Mouse (Mus musculus) heart, embryonic 12.5 days (tissue): ENCODE data around the gene Capn10. TPM values are rescaled to one million over a fixed set of nuclear protein-coding genes. Genes with fewer than 3 reads are reported as not detected.

Experiments used
- ATAC-seq: fragments of 200-750 bp; cut with Nextera tagmentation; 2 replicates; pipeline ENCODE4 v1.8.0; 2017; ENCODE audit warnings: moderate TSS enrichment, moderate library complexity; ENCODE audit not compliant: insufficient number of reproducible peaks, low FRiP score
- H3K27ac ChIP-seq: fragments of 300-500 bp; sonication (generic); 2 replicates; pipeline ENCODE4 v1.5.1; 2016; ENCODE audit warnings: mild to moderate bottlenecking, moderate library complexity; ENCODE audit not compliant: poor library complexity, severe bottlenecking
- H3K27me3 ChIP-seq: fragments of 300-500 bp; sonication (generic); replicated peaks from 2 replicates; pipeline ENCODE4 v1.6.1; 2016; ENCODE audit warnings: mild to moderate bottlenecking, moderate library complexity
- H3K36me3 ChIP-seq: fragments of 300-500 bp; sonication (generic); 2 replicates; pipeline ENCODE4 v1.6.1; 2016; ENCODE audit warnings: mild to moderate bottlenecking, moderate library complexity
- H3K4me1 ChIP-seq: fragments of 300-500 bp; sonication (generic); replicated peaks from 2 replicates; pipeline ENCODE4 v1.6.1; 2016; ENCODE audit warnings: mild to moderate bottlenecking
- H3K4me2 ChIP-seq: fragments of 300-500 bp; sonication (generic); 2 replicates; pipeline ENCODE4 v1.6.1; 2016; ENCODE audit warnings: mild to moderate bottlenecking, moderate library complexity
- H3K4me3 ChIP-seq: fragments of 300-500 bp; sonication (generic); 2 replicates; pipeline ENCODE4 v1.5.1; 2016; ENCODE audit warnings: mild to moderate bottlenecking
- H3K9ac ChIP-seq: fragments of 300-500 bp; sonication (generic); 2 replicates; pipeline ENCODE4 v1.6.1; 2016; ENCODE audit warnings: mild to moderate bottlenecking, moderate library complexity
- H3K9me3 ChIP-seq: fragments of 300-500 bp; sonication (generic); replicated peaks from 2 replicates; pipeline ENCODE4 v1.6.1; 2016; ENCODE audit warnings: mild to moderate bottlenecking, moderate library complexity
- WGBS: fragments of 180-500 bp; shearing (Covaris S2); methylation state at CpG from one replicate; pipeline ENCODE4 v1.1.7; 2016; 5-methylcytosine and 5-hydroxymethylcytosine counted together
- polyA plus RNA-seq: library from polyadenylated mRNA; unstranded; fragments of >200 nt; fragmentation: Nextera tagmentation; extraction: Ambion mirVana; gene quantifications from 2 replicates; pipeline ENCODE4 v1.2.1, GENCODE M21; 2016

Gene Capn10
- polyA plus RNA-seq, result 18.2 and 19.1 TPM in 2 replicates

GRCm38 (mm10) chr1:92934182-92934827, at the start of gene Capn10:
Gene Capn10, plus strand, starts transcription at chr1:92934376.
- peak within 1 kb of the TSS; percentile 82 for H3K4me3 ChIP-seq
- H3K9ac ChIP-seq, result peak within 1 kb of the TSS; percentile 84
- peak; percentile 100 for ATAC-seq
- peaks cover 8% of the 10 kb centered on the region; the same call in 1 of the 2 replicates for H3K27me3 ChIP-seq
- H3K27ac ChIP-seq, result peak within 1 kb of the TSS; percentile 92
- H3K4me1 ChIP-seq, result peaks cover 21% of the 10 kb centered on the region
- under 1% methylated on average over 45 of the region's 45 CpGs for WGBS
- H3K4me2 ChIP-seq, result peak within 1 kb of the TSS; percentile 92
- peaks cover 17% of the 10 kb centered on the region for H3K36me3 ChIP-seq
- H3K9me3 ChIP-seq, result peaks cover 12% of the 10 kb centered on the region; the same call in 1 of the 2 replicates

DNA sequence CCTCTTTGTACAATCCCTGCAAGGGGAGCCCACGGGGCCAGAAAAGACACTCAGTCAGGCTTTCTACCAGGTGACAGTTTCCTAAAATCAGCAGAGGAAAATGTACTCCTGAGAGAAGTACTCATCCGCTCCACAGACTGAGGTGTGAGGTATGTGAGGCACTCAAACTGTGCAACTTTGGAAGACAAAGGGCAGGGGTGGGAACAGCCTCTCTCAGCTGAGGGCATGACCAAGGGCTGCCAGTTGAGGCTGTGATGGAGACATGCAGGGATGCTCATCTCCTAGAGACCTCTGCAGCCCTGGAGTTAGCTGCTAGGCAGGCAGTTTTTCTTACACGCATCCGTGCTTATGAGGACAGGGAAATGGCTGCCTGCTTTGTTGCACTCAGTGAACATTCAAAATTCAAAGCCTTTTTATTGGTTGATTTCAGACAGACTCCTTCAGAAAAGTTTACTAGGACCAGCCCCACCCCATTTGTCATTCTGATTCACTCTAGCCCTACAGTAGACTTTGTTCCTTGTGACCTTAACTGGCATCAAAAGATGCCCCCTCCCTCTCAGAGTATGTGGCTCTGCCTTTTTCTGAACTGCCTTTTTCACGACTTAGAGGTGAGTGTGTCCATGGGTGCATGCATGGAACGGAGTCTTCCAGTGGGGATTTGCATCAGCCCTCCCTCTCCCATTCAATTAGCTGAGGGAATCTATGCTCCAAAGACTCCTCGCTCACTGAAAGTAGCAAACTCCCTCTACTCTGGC, 45.1 kb upstream of the Capn10 start:
- Histone ChIP-seq H3K4me2 (no peak overlapping the region), H3K9ac (no peak overlapping the region), H3K27me3 (peaks cover 15% of the 10 kb centered on the region), H3K9me3 (no peaks in the 10 kb centered on the region), H3K27ac (no peak overlapping the region), H3K36me3 (no peaks in the 10 kb centered on the region), H3K4me3 (no peak overlapping the region), H3K4me1 (no peaks in the 10 kb centered on the region)
- ATAC-seq, result no peak
- 69% methylated on average over 7 of the region's 7 CpGs for WGBS

- H3K4me3 ChIP-seq, result no peak overlapping the region
- no peak overlapping the region for H3K27ac ChIP-seq
- H3K36me3 ChIP-seq, result no peaks in the 10 kb centered on the region
- H3K4me2 ChIP-seq, result no peak overlapping the region
- no peaks in the 10 kb centered on the region for H3K9me3 ChIP-seq
- H3K27me3 ChIP-seq, result peaks cover 23% of the 10 kb centered on the region
- 55% methylated on average over 3 of the region's 3 CpGs for WGBS
- no peak overlapping the region for H3K9ac ChIP-seq
- no peaks in the 10 kb centered on the region for H3K4me1 ChIP-seq
- ATAC-seq, result no peak
Measured at GRCm38 (mm10) chr1:92892791-92893190, 41.4 kb upstream of the Capn10 start.

GRCm38 (mm10) chr1:92893896-92894295, 40.3 kb upstream of the Capn10 start:
- Histone ChIP-seq H3K9me3 (no peaks in the 10 kb centered on the region), H3K4me1 (no peaks in the 10 kb centered on the region), H3K27me3 (peaks cover 15% of the 10 kb centered on the region), H3K4me2 (no peak overlapping the region), H3K27ac (no peak overlapping the region), H3K36me3 (no peaks in the 10 kb centered on the region), H3K4me3 (no peak overlapping the region), H3K9ac (no peak overlapping the region)
- no peak for ATAC-seq
- WGBS, result 53% methylated on average over 3 of the region's 3 CpGs

DNA sequence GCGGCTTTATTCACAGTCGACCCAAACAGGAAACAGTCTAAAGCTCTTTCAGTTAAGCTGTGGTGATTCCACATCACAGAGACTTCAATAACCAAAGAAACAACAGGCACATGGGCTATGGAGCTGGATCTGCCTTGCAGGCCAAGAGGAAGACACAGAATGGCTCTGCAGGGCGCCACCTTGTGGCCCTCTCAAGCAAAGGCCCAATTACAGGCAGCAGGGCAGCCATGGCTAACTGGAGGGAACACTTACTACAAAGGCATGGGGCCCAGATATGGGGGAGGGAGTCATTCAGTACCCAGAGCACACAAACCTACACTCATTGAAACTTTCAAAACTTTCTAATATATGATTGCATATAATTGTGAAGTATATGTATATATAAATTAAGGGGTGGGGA, 39.1 kb upstream of the Capn10 start:
- peaks cover 24% of the 10 kb centered on the region for H3K27me3 ChIP-seq
- H3K36me3 ChIP-seq, result no peaks in the 10 kb centered on the region
- ATAC-seq, result no peak
- H3K9ac ChIP-seq, result no peak overlapping the region
- WGBS, result 7% methylated on average over 3 of the region's 3 CpGs
- H3K9me3 ChIP-seq, result no peaks in the 10 kb centered on the region
- no peak overlapping the region for H3K27ac ChIP-seq
- no peak overlapping the region for H3K4me2 ChIP-seq
- H3K4me1 ChIP-seq, result no peaks in the 10 kb centered on the region
- no peak overlapping the region for H3K4me3 ChIP-seq

- Histone ChIP-seq H3K4me1 (peaks cover 13% of the 10 kb centered on the region), H3K9me3 (no peaks in the 10 kb centered on the region), H3K27ac (no peak within 1 kb of the TSS), H3K4me3 (peak within 1 kb of the TSS; percentile 27), H3K9ac (0 out of 2 replicates have a peak within 1 kb of the TSS, but pooled peaks have one; percentile 33), H3K36me3 (no peaks in the 10 kb centered on the region), H3K4me2 (peak within 1 kb of the TSS; percentile 58), H3K27me3 (peaks cover 36% of the 10 kb centered on the region)
- no peak for ATAC-seq
- 1% methylated on average over 15 of the region's 15 CpGs for whole genome bisulfite sequencing
Measured at GRCm38 (mm10) chr1:92902786-92903185, 31.4 kb upstream of the Capn10 start, which contains the start of gene Ankmy1. Gene Ankmy1, minus strand, starts transcription at chr1:92902906.

DNA sequence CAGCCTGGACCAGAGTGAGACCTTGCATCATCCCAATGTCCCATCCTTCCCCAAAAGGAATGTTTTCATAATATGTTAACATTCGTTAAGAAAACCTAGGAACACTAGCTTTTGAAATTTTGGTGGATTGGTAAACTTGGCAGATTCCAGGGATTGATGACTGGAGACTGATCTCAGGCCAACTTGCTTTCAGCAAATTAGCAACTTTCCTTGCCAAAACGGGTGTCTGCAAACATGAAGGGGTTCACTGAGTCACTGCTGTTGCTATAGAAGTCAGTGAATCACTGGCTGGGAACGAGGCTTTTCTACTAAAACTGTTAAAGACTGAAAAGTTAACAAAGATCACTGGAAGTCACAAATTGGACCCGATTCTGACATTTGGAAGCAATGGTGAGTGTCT, 30.5 kb upstream of the Capn10 start:
- 59% methylated on average over 4 of the region's 4 CpGs for WGBS
- H3K9me3 ChIP-seq, result no peaks in the 10 kb centered on the region

GRCm38 (mm10) chr1:92905703-92906310, 28.4 kb upstream of the Capn10 start:
- Histone ChIP-seq H3K4me1 (peaks cover 26% of the 10 kb centered on the region), H3K36me3 (no peaks in the 10 kb centered on the region), H3K9me3 (no peaks in the 10 kb centered on the region), H3K27me3 (peaks cover 22% of the 10 kb centered on the region), H3K4me2 (no peak overlapping the region), H3K4me3 (no peak overlapping the region), H3K27ac (no peak overlapping the region), H3K9ac (no peak overlapping the region)
- ATAC-seq, result no peak
- 81% methylated on average over 2 of the region's 2 CpGs for WGBS

More for the DNA sequence above, 30.5 kb upstream of the Capn10 start:
- H3K9ac ChIP-seq, result no peak overlapping the region
- peaks cover 36% of the 10 kb centered on the region for H3K27me3 ChIP-seq
- H3K27ac ChIP-seq, result no peak overlapping the region
- no peak for ATAC-seq
- peaks cover 17% of the 10 kb centered on the region for H3K4me1 ChIP-seq
- H3K4me3 ChIP-seq, result no peak overlapping the region
- no peaks in the 10 kb centered on the region for H3K36me3 ChIP-seq
- H3K4me2 ChIP-seq, result no peak overlapping the region

DNA sequence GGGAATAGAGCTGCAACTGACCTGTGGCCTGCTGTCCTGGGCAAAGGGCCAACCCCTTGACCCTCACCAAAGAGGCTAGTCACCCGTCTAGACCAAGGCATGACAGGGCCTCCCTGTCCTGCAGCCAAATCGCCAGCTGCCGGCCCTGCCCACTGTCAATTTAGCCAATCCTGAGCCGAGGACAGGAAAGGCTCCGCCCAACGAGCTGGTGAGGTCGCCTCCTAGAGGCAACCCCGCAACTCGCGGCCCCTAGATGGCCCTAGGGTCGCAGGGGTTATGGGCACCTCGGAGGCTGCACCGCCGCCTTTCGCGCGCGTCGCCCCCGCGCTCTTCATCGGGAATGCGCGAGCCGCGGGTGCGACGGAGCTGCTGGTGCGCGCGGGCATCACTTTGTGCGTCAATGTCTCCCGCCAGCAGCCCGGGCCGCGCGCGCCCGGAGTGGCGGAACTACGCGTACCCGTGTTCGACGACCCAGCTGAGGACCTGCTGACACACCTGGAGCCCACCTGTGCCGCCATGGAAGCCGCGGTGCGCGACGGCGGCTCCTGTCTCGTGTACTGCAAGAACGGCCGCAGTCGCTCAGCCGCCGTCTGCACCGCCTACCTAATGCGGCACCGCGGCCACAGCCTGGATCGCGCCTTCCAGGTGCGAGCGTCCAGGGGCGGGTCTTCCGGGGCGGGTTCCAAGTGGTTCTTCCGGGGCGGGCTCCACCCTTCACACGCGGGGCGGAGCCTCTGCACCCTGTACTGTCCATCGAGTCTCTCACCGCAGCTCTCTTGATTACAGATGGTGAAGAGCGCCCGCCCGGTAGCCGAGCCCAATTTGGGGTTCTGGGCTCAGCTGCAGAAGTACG, 27.2 kb upstream of the Capn10 start, which contains the start of gene Dusp28:
Dusp28 (plus strand) TSS at position 203 of the 853 bp plus-strand sequence.
- Histone ChIP-seq H3K9me3 (no peaks in the 10 kb centered on the region), H3K36me3 (no peaks in the 10 kb centered on the region), H3K9ac (peak within 1 kb of the TSS; percentile 71), H3K27ac (peak within 1 kb of the TSS; percentile 74), H3K27me3 (peaks cover 11% of the 10 kb centered on the region), H3K4me2 (peak within 1 kb of the TSS; percentile 77), H3K4me1 (peaks cover 32% of the 10 kb centered on the region), H3K4me3 (peak within 1 kb of the TSS; percentile 74)
- peak; percentile 91 for ATAC-seq
- WGBS, result under 1% methylated on average over 72 of the region's 81 CpGs

- H3K4me1 ChIP-seq, result peaks cover 35% of the 10 kb centered on the region
Measured at GRCm38 (mm10) chr1:92907632-92908360, 26.4 kb upstream of the Capn10 start.

More at GRCm38 (mm10) chr1:92907632-92908360, 26.4 kb upstream of the Capn10 start:
- 41% methylated on average over 20 of the region's 20 CpGs for WGBS
- Histone ChIP-seq H3K9ac (0 out of 2 replicates have a peak overlapping the region, but pooled peaks have one; percentile 62), H3K27me3 (0 out of 2 replicates have a peak, but pooled peaks cover 4% of the 10 kb centered on the region), H3K27ac (no peak overlapping the region), H3K9me3 (no peaks in the 10 kb centered on the region), H3K4me3 (peak overlapping the region; percentile 74), H3K36me3 (no peaks in the 10 kb centered on the region), H3K4me2 (peak overlapping the region; percentile 77)
- ATAC-seq, result no peak
